Mouse (Mus musculus): ENCODE results near the gene Cldn4. TPM values are rescaled to one million over a fixed set of nuclear protein-coding genes. Genes with fewer than 3 reads are reported as not detected.
"Not testable (repeated sequence)": the region's sequence is repeated elsewhere in the genome, so short reads cannot be mapped to it uniquely, and the experiment has no call there.

Cldn4 gene
- polyA plus RNA-seq, 1 experiment from 2014 or later: 1.7 TPM

DNA sequence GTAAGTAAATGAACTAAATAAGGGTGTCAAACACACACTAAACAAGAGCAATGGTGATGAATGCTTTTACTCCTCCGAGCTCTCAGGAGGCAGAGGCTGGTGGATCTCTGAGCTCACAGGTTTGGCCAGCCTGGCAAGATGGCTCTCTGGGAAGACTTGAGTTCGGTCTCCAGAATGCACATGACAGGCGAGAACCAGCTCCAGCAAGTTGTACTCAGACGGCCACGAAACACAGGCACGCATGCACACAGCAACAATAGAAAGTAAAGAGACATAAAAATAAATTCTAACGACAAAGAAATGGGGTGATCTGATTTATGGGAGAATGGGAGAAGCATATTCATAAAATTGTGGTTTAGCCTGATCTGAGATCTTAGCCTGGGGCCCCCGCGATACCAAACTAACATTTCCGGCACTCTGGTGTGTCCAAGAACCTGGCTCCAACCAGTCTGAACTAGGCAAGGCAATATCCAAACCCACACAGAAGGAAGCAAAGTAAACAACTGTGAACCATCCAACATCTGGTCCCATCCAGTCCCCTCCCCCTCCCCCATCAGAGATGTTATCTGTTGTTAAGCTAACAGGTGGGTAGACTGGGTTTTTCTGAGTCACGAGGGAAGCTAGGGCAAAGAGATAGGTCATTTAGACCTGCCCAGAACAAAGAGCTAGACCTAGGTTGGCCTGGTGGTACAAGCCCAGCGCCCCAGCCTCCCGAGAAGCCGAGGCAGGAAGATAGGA is 5.1 kb downstream of the Cldn4 start:
- H3K27ac ChIP-seq (replicated peaks): no peak overlapping the region
- no peak overlapping the region for H3K9ac ChIP-seq
- H3K4me1 ChIP-seq: peaks cover 16% of the 10 kb centered on the region
- no peak overlapping the region for H3K4me2 ChIP-seq
- 77% methylated on average over 14 of the region's 14 CpGs for WGBS
- no peaks in the 10 kb centered on the region for H3K9me3 ChIP-seq
- no peak for ATAC-seq (ENCODE audit: extremely low read depth, insufficient number of reproducible peaks, low FRiP score, low TSS enrichment)
- H3K27me3 ChIP-seq (replicated peaks): peaks cover 21% of the 10 kb centered on the region
- H3K4me3 ChIP-seq: no peak overlapping the region
- H3K36me3 ChIP-seq: no peaks in the 10 kb centered on the region

DNA sequence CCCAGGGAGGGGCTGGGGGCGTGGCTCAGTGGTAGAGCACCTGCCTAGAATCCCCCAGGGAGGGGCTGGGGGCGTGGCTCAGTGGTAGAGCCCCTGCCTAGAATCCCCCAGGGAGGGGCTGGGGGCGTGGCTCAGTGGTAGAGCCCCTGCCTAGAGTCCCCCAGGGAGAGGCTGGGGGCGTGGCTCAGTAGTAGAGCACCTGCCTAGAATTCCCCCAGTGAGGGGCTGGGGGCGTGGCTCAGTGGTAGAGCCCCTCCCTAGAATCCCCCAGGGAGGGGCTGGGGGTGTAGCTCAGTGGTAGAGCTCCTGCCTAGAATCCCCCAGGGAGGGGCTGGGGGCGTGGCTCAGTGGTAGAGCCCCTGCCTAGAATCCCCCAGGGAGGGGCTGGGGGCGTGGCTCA is 7.2 kb downstream of the Cldn4 start:
- not testable (repeated sequence) for H3K4me3 ChIP-seq; H3K9ac ChIP-seq; H3K27me3 ChIP-seq (replicated peaks); H3K36me3 ChIP-seq; H3K4me1 ChIP-seq; H3K27ac ChIP-seq (replicated peaks); ATAC-seq (ENCODE audit: extremely low read depth, insufficient number of reproducible peaks, low FRiP score, low TSS enrichment); H3K9me3 ChIP-seq; H3K4me2 ChIP-seq
- 79% methylated on average over 3 of the region's 7 CpGs for WGBS

- Histone ChIP-seq H3K36me3 (no peaks in the 10 kb centered on the region), H3K4me1 (0 out of 2 replicates have a peak, but pooled peaks cover 5% of the 10 kb centered on the region), H3K4me2 (no peak overlapping the region), H3K27me3 (replicated peaks) (peaks cover 5% of the 10 kb centered on the region; the same call in 1 of the 2 replicates), H3K9ac (no peak overlapping the region), H3K27ac (replicated peaks) (no peak overlapping the region), H3K4me3 (no peak overlapping the region), H3K9me3 (no peaks in the 10 kb centered on the region)
- no peak for ATAC-seq (ENCODE audit: extremely low read depth, insufficient number of reproducible peaks, low FRiP score, low TSS enrichment)
- WGBS: 63% methylated on average over 3 of the region's 3 CpGs
These were observed 7.7 kb downstream of the Cldn4 start for GRCm38 (mm10) chr5:134939069-134939468.

DNA sequence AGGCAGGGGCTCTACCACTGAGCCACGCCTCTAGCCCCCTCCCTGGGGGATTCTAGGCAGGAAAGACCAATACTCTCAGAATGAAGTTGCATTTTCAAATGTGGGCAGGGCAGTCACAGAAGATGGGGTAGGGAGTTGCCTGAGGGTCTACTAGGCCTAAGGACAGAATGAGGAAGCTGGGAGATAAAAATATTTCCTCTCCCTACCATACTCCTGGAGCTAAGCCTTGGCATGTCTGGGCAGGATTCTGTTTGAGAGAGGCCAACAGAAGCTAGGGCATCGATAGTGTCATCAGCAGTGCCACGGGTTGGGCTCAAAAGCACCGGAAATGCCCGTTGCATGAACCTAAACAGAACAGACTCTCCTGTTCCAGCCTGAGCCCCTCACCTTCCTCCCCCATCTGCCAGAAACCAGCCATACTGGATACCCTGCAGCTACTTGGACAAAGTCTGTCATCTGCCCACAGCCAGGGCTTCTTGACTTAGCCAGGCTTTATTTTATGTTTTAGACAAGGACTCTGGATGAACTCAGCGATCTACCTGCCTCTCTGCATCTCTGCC is 10.0 kb downstream of the Cldn4 start:
- Histone ChIP-seq H3K4me3 (no peak overlapping the region), H3K4me2 (no peak overlapping the region), H3K27me3 (replicated peaks) (no peaks in the 10 kb centered on the region), H3K9me3 (no peaks in the 10 kb centered on the region), H3K9ac (no peak overlapping the region), H3K4me1 (peaks cover 5% of the 10 kb centered on the region; the same call in 1 of the 2 replicates), H3K36me3 (no peaks in the 10 kb centered on the region), H3K27ac (replicated peaks) (no peak overlapping the region)
- no peak for ATAC-seq (ENCODE audit: extremely low read depth, insufficient number of reproducible peaks, low FRiP score, low TSS enrichment)
- 86% methylated on average over 6 of the region's 6 CpGs for WGBS

- no peak for ATAC-seq (ENCODE audit: extremely low read depth, insufficient number of reproducible peaks, low FRiP score, low TSS enrichment)
- WGBS: 83% methylated on average over 6 of the region's 6 CpGs
- Histone ChIP-seq H3K4me3 (no peak overlapping the region), H3K4me1 (peaks cover 8% of the 10 kb centered on the region; the same call in 1 of the 2 replicates), H3K9ac (no peak overlapping the region), H3K4me2 (no peak overlapping the region), H3K27ac (replicated peaks) (no peak overlapping the region), H3K9me3 (no peaks in the 10 kb centered on the region), H3K27me3 (replicated peaks) (no peaks in the 10 kb centered on the region), H3K36me3 (no peaks in the 10 kb centered on the region)
These were observed 10.7 kb downstream of the Cldn4 start for GRCm38 (mm10) chr5:134936051-134936450.

- no peak for ATAC-seq (ENCODE audit: extremely low read depth, insufficient number of reproducible peaks, low FRiP score, low TSS enrichment)
- Histone ChIP-seq H3K36me3 (no peaks in the 10 kb centered on the region), H3K9ac (no peak overlapping the region), H3K9me3 (no peaks in the 10 kb centered on the region), H3K27me3 (replicated peaks) (0 out of 2 replicates have a peak, but pooled peaks cover 2% of the 10 kb centered on the region), H3K4me2 (no peak overlapping the region), H3K4me3 (no peak overlapping the region), H3K27ac (replicated peaks) (no peak overlapping the region), H3K4me1 (peaks cover 8% of the 10 kb centered on the region; the same call in 1 of the 2 replicates)
- 80% methylated on average over 3 of the region's 3 CpGs for WGBS
These were observed 12.1 kb downstream of the Cldn4 start for GRCm38 (mm10) chr5:134934666-134935065.

GRCm38 (mm10) chr5:134933686-134934085 is 13.0 kb downstream of the Cldn4 start:
- not testable (repeated sequence) for H3K9ac ChIP-seq; H3K4me1 ChIP-seq; H3K36me3 ChIP-seq; ATAC-seq (ENCODE audit: extremely low read depth, insufficient number of reproducible peaks, low FRiP score, low TSS enrichment); H3K9me3 ChIP-seq; H3K4me3 ChIP-seq; H3K27ac ChIP-seq (replicated peaks); H3K27me3 ChIP-seq (replicated peaks)
- peak overlapping the region; percentile 98 for H3K4me2 ChIP-seq
- WGBS: 91% methylated on average over 5 of the region's 5 CpGs

GRCm38 (mm10) chr5:134933281-134933680 is 13.5 kb downstream of the Cldn4 start:
- Histone ChIP-seq H3K4me3 (peak overlapping the region; percentile 85), H3K4me2 (peak overlapping the region; percentile 98), H3K27me3 (replicated peaks) (peaks cover 6% of the 10 kb centered on the region; the same call in 1 of the 2 replicates), H3K36me3 (no peaks in the 10 kb centered on the region), H3K9me3 (no peaks in the 10 kb centered on the region), H3K27ac (replicated peaks) (no peak overlapping the region), H3K4me1 (peaks cover 8% of the 10 kb centered on the region; the same call in 1 of the 2 replicates), H3K9ac (peak overlapping the region; percentile 89; the same call in 1 of the 2 replicates)
- ATAC-seq (ENCODE audit: extremely low read depth, insufficient number of reproducible peaks, low FRiP score, low TSS enrichment): no peak
- WGBS: 78% methylated on average over 8 of the region's 8 CpGs

GRCm38 (mm10) chr5:134932903-134933276 is 13.8 kb downstream of the Cldn4 start:
- WGBS: 38% methylated on average over 9 of the region's 9 CpGs

DNA sequence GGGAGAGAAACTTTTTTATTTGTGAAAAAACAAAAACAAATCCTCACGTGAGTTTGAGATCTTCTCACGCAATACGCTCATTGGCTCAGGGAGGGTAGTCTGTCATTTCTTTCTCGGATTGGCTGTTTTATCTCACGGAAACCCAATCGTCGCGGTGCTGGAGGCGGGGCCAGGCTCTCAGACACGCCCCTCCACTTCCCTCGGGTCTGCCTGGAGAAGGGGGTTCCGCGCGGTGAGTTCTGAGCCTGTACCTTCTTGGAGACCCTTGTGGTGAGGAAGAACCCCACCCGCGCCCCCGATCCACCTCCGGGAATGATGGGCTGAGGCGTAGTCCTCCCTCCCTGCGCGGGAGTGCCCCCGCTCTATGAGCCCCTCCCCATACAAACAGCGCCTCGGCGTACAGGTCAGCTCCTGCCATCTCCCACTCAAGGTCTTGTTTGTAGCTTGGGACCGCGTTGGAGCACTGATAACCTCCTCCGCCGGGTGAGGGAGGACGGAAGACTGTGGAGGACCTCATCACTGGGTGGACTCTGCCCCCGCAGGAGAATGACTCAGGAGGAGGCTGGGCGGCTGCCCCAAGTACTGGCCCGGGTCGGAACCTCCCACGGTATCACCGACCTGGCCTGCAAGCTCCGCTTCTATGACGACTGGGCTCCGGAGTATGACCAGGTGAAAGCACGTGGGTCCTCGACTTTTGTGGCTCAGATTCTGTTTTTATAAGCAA is 14.4 kb downstream of the Cldn4 start, which contains the start of gene Mettl27:
Mettl27 (plus strand) TSS at position 190 of the 724 bp plus-strand sequence.
- peak; percentile 95 for ATAC-seq (ENCODE audit: extremely low read depth, insufficient number of reproducible peaks, low FRiP score, low TSS enrichment)
- WGBS: under 1% methylated on average over 41 of the region's 41 CpGs
- Histone ChIP-seq H3K27me3 (replicated peaks) (peaks cover 6% of the 10 kb centered on the region; the same call in 1 of the 2 replicates), H3K36me3 (no peaks in the 10 kb centered on the region), H3K4me2 (peak within 1 kb of the TSS; percentile 98), H3K4me3 (peak within 1 kb of the TSS; percentile 85), H3K27ac (replicated peaks) (peak within 1 kb of the TSS; percentile 84), H3K4me1 (peaks cover 8% of the 10 kb centered on the region; the same call in 1 of the 2 replicates), H3K9ac (peak within 1 kb of the TSS; percentile 89), H3K9me3 (no peaks in the 10 kb centered on the region)

More at GRCm38 (mm10) chr5:134932903-134933276, 13.8 kb downstream of the Cldn4 start:
- no peak for ATAC-seq (ENCODE audit: extremely low read depth, insufficient number of reproducible peaks, low FRiP score, low TSS enrichment)
- no peaks in the 10 kb centered on the region for H3K9me3 ChIP-seq
- peaks cover 8% of the 10 kb centered on the region; the same call in 1 of the 2 replicates for H3K4me1 ChIP-seq
- peak overlapping the region; percentile 89 for H3K9ac ChIP-seq
- no peaks in the 10 kb centered on the region for H3K36me3 ChIP-seq
- H3K27ac ChIP-seq (replicated peaks): peak overlapping the region; percentile 84
- peaks cover 6% of the 10 kb centered on the region; the same call in 1 of the 2 replicates for H3K27me3 ChIP-seq (replicated peaks)
- peak overlapping the region; percentile 85 for H3K4me3 ChIP-seq
- peak overlapping the region; percentile 98 for H3K4me2 ChIP-seq

GRCm38 (mm10) chr5:134929988-134930387 is 16.7 kb downstream of the Cldn4 start:
- H3K9me3 ChIP-seq: no peaks in the 10 kb centered on the region
- no peaks in the 10 kb centered on the region for H3K36me3 ChIP-seq
- H3K9ac ChIP-seq: no peak overlapping the region
- no peak overlapping the region for H3K27ac ChIP-seq (replicated peaks)
- H3K4me1 ChIP-seq: peaks cover 8% of the 10 kb centered on the region; the same call in 1 of the 2 replicates
- H3K4me3 ChIP-seq: no peak overlapping the region
- no peak for ATAC-seq (ENCODE audit: extremely low read depth, insufficient number of reproducible peaks, low FRiP score, low TSS enrichment)
- H3K4me2 ChIP-seq: no peak overlapping the region
- peaks cover 10% of the 10 kb centered on the region; the same call in 1 of the 2 replicates for H3K27me3 ChIP-seq (replicated peaks)
- 75% methylated on average over 2 of the region's 2 CpGs for WGBS

All from heart, embryonic 13.5 days (tissue).